In genomic region chr11:105911149-105911548, GRCm38 (mm10) we compare ENCODE assay signal across 18 mouse cellular contexts. TPM values are rescaled to one million over a fixed set of nuclear protein-coding genes. Genes with fewer than 3 reads are reported as not detected.
DNase-seq lines count a peak whose midpoint lies in the region; ATAC-seq and TF ChIP-seq lines count a peak whose summit lies in the region.
"Had no signal": no experiment of that assay in that cellular context is flagged by ENCODE, and none has a peak within 500 bp of the region (broad histone marks: within the 10 kb centered on the region; RNA-seq: fewer than 3 reads in every experiment).

No protein-coding gene starts in this region.

- no peaks in the 10 kb centered on the region for H3K4me1 ChIP-seq in forebrain, embryonic 16.5 days (replicated peaks; ENCODE audit: control insufficient read depth, insufficient read depth, low read length)
- no peaks in the 10 kb centered on the region for H3K4me1 ChIP-seq in forebrain, embryonic 11.5 days (replicated peaks; ENCODE audit: control insufficient read depth, insufficient read depth, low read length)
- no peaks in the 10 kb centered on the region for H3K4me1 ChIP-seq in hindbrain, embryonic 15.5 days (replicated peaks)
- H3K4me1 ChIP-seq in hindbrain, postnatal 0 days (ENCODE audit: insufficient read depth, low read length) = no peaks in the 10 kb centered on the region
- no peaks in the 10 kb centered on the region for H3K4me1 ChIP-seq in midbrain, embryonic 15.5 days
- H3K4me1 ChIP-seq in midbrain, embryonic 10.5 days = no peaks in the 10 kb centered on the region
- H3K4me1 ChIP-seq in neural tube, embryonic 15.5 days = no peaks in the 10 kb centered on the region
- H3K4me1 ChIP-seq: embryonic facial prominence, embryonic 10.5 days; embryonic facial prominence, embryonic 13.5 days; hindbrain, embryonic 13.5 days; intestine, embryonic 15.5 days had no signal

- H3K9me3 ChIP-seq in forebrain, embryonic 16.5 days (ENCODE audit: control insufficient read depth, low read length) = no peaks in the 10 kb centered on the region
- no peaks in the 10 kb centered on the region for H3K9me3 ChIP-seq in forebrain, embryonic 11.5 days (ENCODE audit: control insufficient read depth, low read length)
- no peaks in the 10 kb centered on the region for H3K9me3 ChIP-seq in hindbrain, embryonic 15.5 days
- no peaks in the 10 kb centered on the region for H3K9me3 ChIP-seq in hindbrain, postnatal 0 days (ENCODE audit: low read length)
- no peaks in the 10 kb centered on the region for H3K9me3 ChIP-seq in midbrain, embryonic 15.5 days
- no peaks in the 10 kb centered on the region for H3K9me3 ChIP-seq in midbrain, embryonic 10.5 days (replicated peaks)
- H3K9me3 ChIP-seq in neural tube, embryonic 15.5 days (replicated peaks) = no peaks in the 10 kb centered on the region
- H3K9me3 ChIP-seq: embryonic facial prominence, embryonic 10.5 days; embryonic facial prominence, embryonic 13.5 days; hindbrain, embryonic 13.5 days; intestine, embryonic 15.5 days had no signal

- H3K27ac ChIP-seq in forebrain, embryonic 16.5 days (ENCODE audit: low read length) = no peak overlapping the region
- no peak overlapping the region for H3K27ac ChIP-seq in forebrain, embryonic 11.5 days (ENCODE audit: low read depth, low read length)
- H3K27ac ChIP-seq in hindbrain, embryonic 15.5 days (replicated peaks) = no peak overlapping the region
- no peak overlapping the region for H3K27ac ChIP-seq in hindbrain, postnatal 0 days
- 0 out of 2 replicates have a peak overlapping the region, but pooled peaks have one; percentile 2 for H3K27ac ChIP-seq in midbrain, embryonic 15.5 days
- no peak overlapping the region for H3K27ac ChIP-seq in midbrain, embryonic 10.5 days (replicated peaks)
- H3K27ac ChIP-seq in neural tube, embryonic 15.5 days (replicated peaks) = peak overlapping the region; percentile 58
- H3K27ac ChIP-seq: embryonic facial prominence, embryonic 10.5 days; embryonic facial prominence, embryonic 13.5 days; heart, adult 2 months; hindbrain, embryonic 13.5 days; intestine, embryonic 15.5 days had no signal

- H3K4me3 ChIP-seq in forebrain, embryonic 16.5 days (replicated peaks; ENCODE audit: low read length) = no peak overlapping the region
- no peak overlapping the region for H3K4me3 ChIP-seq in forebrain, embryonic 11.5 days (ENCODE audit: low read depth, low read length)
- H3K4me3 ChIP-seq in hindbrain, embryonic 15.5 days = no peak overlapping the region
- H3K4me3 ChIP-seq in hindbrain, postnatal 0 days (ENCODE audit: low read length) = no peak overlapping the region
- H3K4me3 ChIP-seq in midbrain, embryonic 15.5 days = no peak overlapping the region
- H3K4me3 ChIP-seq in midbrain, embryonic 10.5 days = no peak overlapping the region
- H3K4me3 ChIP-seq in neural tube, embryonic 15.5 days (replicated peaks) = no peak overlapping the region
- H3K4me3 ChIP-seq: embryonic facial prominence, embryonic 10.5 days; embryonic facial prominence, embryonic 13.5 days; erythroblast, embryonic 14.5 days; heart, adult 2 months; hindbrain, embryonic 13.5 days; intestine, embryonic 15.5 days had no signal

- no peak for DNase-seq in forebrain, embryonic 11.5 days (ENCODE audit: low spot score)
- DNase-seq in hindbrain, postnatal 0 days (ENCODE audit: low spot score) = no peak
- DNase-seq in midbrain, embryonic 10.5 days (ENCODE audit: low spot score) = no peak
- no peak for DNase-seq in cerebellum, adult 9-11 months
- DNase-seq: gastrocnemius, postnatal 25 days had no signal

- H3K27me3 ChIP-seq in forebrain, embryonic 16.5 days (replicated peaks; ENCODE audit: control insufficient read depth, insufficient read depth, low read length) = no peaks in the 10 kb centered on the region
- H3K27me3 ChIP-seq in forebrain, embryonic 11.5 days (ENCODE audit: control insufficient read depth, insufficient read depth, low read length) = no peaks in the 10 kb centered on the region
- H3K27me3 ChIP-seq in hindbrain, embryonic 15.5 days = no peaks in the 10 kb centered on the region
- H3K27me3 ChIP-seq in hindbrain, postnatal 0 days (ENCODE audit: insufficient read depth, low read length) = no peaks in the 10 kb centered on the region
- H3K27me3 ChIP-seq in midbrain, embryonic 15.5 days (replicated peaks) = no peaks in the 10 kb centered on the region
- H3K27me3 ChIP-seq in midbrain, embryonic 10.5 days (ENCODE audit: low read depth, poor library complexity, severe bottlenecking) = no peaks in the 10 kb centered on the region
- H3K27me3 ChIP-seq in neural tube, embryonic 15.5 days (replicated peaks) = no peaks in the 10 kb centered on the region
- H3K27me3 ChIP-seq: embryonic facial prominence, embryonic 13.5 days; hindbrain, embryonic 13.5 days; intestine, embryonic 15.5 days had no signal

- no peak for TF ChIP-seq CTCF in hindbrain, postnatal 0 days (IDR thresholded peaks at IDR 0.05; ENCODE audit: low read depth)

- ATAC-seq in forebrain, embryonic 16.5 days = peak; percentile 28; the same call in 1 of the 2 replicates
- ATAC-seq in forebrain, embryonic 11.5 days (replicated peaks; ENCODE audit: low FRiP score) = no peak
- ATAC-seq in hindbrain, embryonic 15.5 days (ENCODE audit: low FRiP score, low read depth) = 0 out of 2 replicates have a peak, but pooled peaks have one; percentile 54
- ATAC-seq in hindbrain, postnatal 0 days = no peak
- ATAC-seq in midbrain, embryonic 15.5 days (replicated peaks) = no peak
- ATAC-seq in neural tube, embryonic 15.5 days (ENCODE audit: low FRiP score) = no peak
- ATAC-seq: CD4-positive, CD25-positive, alpha-beta regulatory T cell, adult 4 months; intestine, embryonic 15.5 days had no signal

- H3K36me3 ChIP-seq in forebrain, embryonic 16.5 days (ENCODE audit: control insufficient read depth, insufficient read depth) = peaks cover 14% of the 10 kb centered on the region
- no peaks in the 10 kb centered on the region for H3K36me3 ChIP-seq in forebrain, embryonic 11.5 days (ENCODE audit: control insufficient read depth, insufficient read depth, low read length)
- H3K36me3 ChIP-seq in hindbrain, embryonic 15.5 days = peaks cover 47% of the 10 kb centered on the region
- H3K36me3 ChIP-seq in hindbrain, postnatal 0 days (ENCODE audit: insufficient read depth, low read length) = peaks cover 29% of the 10 kb centered on the region; the same call in 1 of the 2 replicates
- H3K36me3 ChIP-seq in midbrain, embryonic 15.5 days (replicated peaks) = peaks cover 20% of the 10 kb centered on the region
- H3K36me3 ChIP-seq in midbrain, embryonic 10.5 days = no peaks in the 10 kb centered on the region
- peaks cover 47% of the 10 kb centered on the region for H3K36me3 ChIP-seq in neural tube, embryonic 15.5 days
- H3K36me3 ChIP-seq: intestine, embryonic 15.5 days had no signal

- H3K9ac ChIP-seq in forebrain, embryonic 16.5 days (replicated peaks; ENCODE audit: low read depth, low read length) = no peak overlapping the region
- no peak overlapping the region for H3K9ac ChIP-seq in forebrain, embryonic 11.5 days (ENCODE audit: low read length)
- H3K9ac ChIP-seq in hindbrain, embryonic 15.5 days = no peak overlapping the region
- no peak overlapping the region for H3K9ac ChIP-seq in hindbrain, postnatal 0 days (replicated peaks; ENCODE audit: low read length)
- no peak overlapping the region for H3K9ac ChIP-seq in midbrain, embryonic 15.5 days
- no peak overlapping the region for H3K9ac ChIP-seq in neural tube, embryonic 15.5 days (replicated peaks)
- H3K9ac ChIP-seq: embryonic facial prominence, embryonic 13.5 days; hindbrain, embryonic 13.5 days; intestine, embryonic 15.5 days had no signal

- no peak overlapping the region for H3K4me2 ChIP-seq in forebrain, embryonic 16.5 days (ENCODE audit: low read length)
- H3K4me2 ChIP-seq in forebrain, embryonic 11.5 days (ENCODE audit: low read depth, low read length, severe bottlenecking) = no peak overlapping the region
- H3K4me2 ChIP-seq in hindbrain, embryonic 15.5 days = no peak overlapping the region
- H3K4me2 ChIP-seq in hindbrain, postnatal 0 days (ENCODE audit: low read depth, low read length) = no peak overlapping the region
- no peak overlapping the region for H3K4me2 ChIP-seq in midbrain, embryonic 15.5 days
- no peak overlapping the region for H3K4me2 ChIP-seq in neural tube, embryonic 15.5 days
- H3K4me2 ChIP-seq: embryonic facial prominence, embryonic 13.5 days; heart, embryonic 11.5 days; hindbrain, embryonic 13.5 days; intestine, embryonic 15.5 days had no signal

RNA-seq across cellular contexts. Expression of gene Cyb561, which starts 42.0 kb away (rescaled TPM):
- 30.8 and 41.4 TPM in 2 replicates for polyA plus RNA-seq in forebrain, embryonic 16.5 days (2015; fragmentation: Nextera tagmentation; extraction: Ambion mirVana)
- 11.5 and 13.7 TPM in 2 replicates for polyA plus RNA-seq in forebrain, embryonic 11.5 days (2014; fragmentation: Nextera tagmentation; extraction: Ambion mirVana)
- polyA plus RNA-seq in hindbrain, embryonic 15.5 days (2015; fragmentation: Nextera tagmentation; extraction: Ambion mirVana) = 54.9 and 58.4 TPM in 2 replicates
- total RNA-seq in hindbrain, postnatal 0 days (2014; rRNA removed) = 45.9 and 52.9 TPM in 2 replicates
- 55.9 and 57.8 TPM in 2 replicates for polyA plus RNA-seq in hindbrain, postnatal 0 days (2015; fragmentation: Nextera tagmentation; extraction: Ambion mirVana)
- polyA plus RNA-seq in midbrain, embryonic 15.5 days (2015; fragmentation: Nextera tagmentation; extraction: Ambion mirVana) = 70.2 and 70.5 TPM in 2 replicates
- polyA plus RNA-seq in midbrain, embryonic 10.5 days (2016; fragmentation: Nextera tagmentation; extraction: Ambion mirVana) = 12.1 and 12.3 TPM in 2 replicates
- polyA plus RNA-seq in neural tube, embryonic 15.5 days (2015; fragmentation: Nextera tagmentation; extraction: Ambion mirVana) = 41.3 and 42.2 TPM in 2 replicates

RNA-seq across cellular contexts. Expression of gene Ace, which starts 56.6 kb away (rescaled TPM):
- 3.2 and 3.3 TPM in 2 replicates for polyA plus RNA-seq in forebrain, embryonic 16.5 days (2015; fragmentation: Nextera tagmentation; extraction: Ambion mirVana)
- polyA plus RNA-seq in forebrain, embryonic 11.5 days (2014; fragmentation: Nextera tagmentation; extraction: Ambion mirVana) = 0.67 and 0.90 TPM in 2 replicates
- polyA plus RNA-seq in hindbrain, embryonic 15.5 days (2015; fragmentation: Nextera tagmentation; extraction: Ambion mirVana) = 6.1 and 8.0 TPM in 2 replicates
- 31.1 and 35.9 TPM in 2 replicates for total RNA-seq in hindbrain, postnatal 0 days (2014; rRNA removed)
- 10.3 and 11.1 TPM in 2 replicates for polyA plus RNA-seq in hindbrain, postnatal 0 days (2015; fragmentation: Nextera tagmentation; extraction: Ambion mirVana)
- polyA plus RNA-seq in midbrain, embryonic 15.5 days (2015; fragmentation: Nextera tagmentation; extraction: Ambion mirVana) = 6.1 and 6.5 TPM in 2 replicates
- 0.75 and 0.85 TPM in 2 replicates for polyA plus RNA-seq in midbrain, embryonic 10.5 days (2016; fragmentation: Nextera tagmentation; extraction: Ambion mirVana)
- polyA plus RNA-seq in neural tube, embryonic 15.5 days (2015; fragmentation: Nextera tagmentation; extraction: Ambion mirVana) = 4.1 and 4.2 TPM in 2 replicates
- total RNA-seq: MEL had no signal
- polyA plus RNA-seq: CD4-positive, CD25-positive, alpha-beta regulatory T cell, adult 4 months; erythroblast, embryonic 14.5 days had no signal

Comparison
In these comparisons a context has a peak if more than half of its experiments do, and no peak if none do; other contexts are left out.
1. ATAC-seq: peak in forebrain, embryonic 16.5 days (single experiment) and hindbrain, embryonic 15.5 days (single experiment); none in forebrain, embryonic 11.5 days (single experiment), hindbrain, postnatal 0 days (single experiment), midbrain, embryonic 15.5 days (single experiment) and neural tube, embryonic 15.5 days (single experiment).
2. H3K27ac ChIP-seq: peak in midbrain, embryonic 15.5 days (single experiment) and neural tube, embryonic 15.5 days (single experiment); none in forebrain, embryonic 16.5 days (single experiment), forebrain, embryonic 11.5 days (single experiment), hindbrain, embryonic 15.5 days (single experiment), hindbrain, postnatal 0 days (single experiment) and midbrain, embryonic 10.5 days (single experiment).